Mouse (Mus musculus) inflammation-experienced regulatory T-cells, adult 6 months (primary cell): ENCODE results near the gene Gm10198. TPM values are rescaled to one million over a fixed set of nuclear protein-coding genes. Genes with fewer than 3 reads are reported as not detected.

Source experiments
- ATAC-seq: one replicate; pipeline ENCODE4 v1.8.0; 2017
- polyA plus RNA-seq, 3 experiments: library from polyadenylated mRNA; unstranded; fragments of 100-300 nt; shearing (Covaris generic); gene quantifications; one replicate each; pipeline ENCODE4 v1.2.1; 2017

Gene Gm10198
- not detected for polyA plus RNA-seq

DNA sequence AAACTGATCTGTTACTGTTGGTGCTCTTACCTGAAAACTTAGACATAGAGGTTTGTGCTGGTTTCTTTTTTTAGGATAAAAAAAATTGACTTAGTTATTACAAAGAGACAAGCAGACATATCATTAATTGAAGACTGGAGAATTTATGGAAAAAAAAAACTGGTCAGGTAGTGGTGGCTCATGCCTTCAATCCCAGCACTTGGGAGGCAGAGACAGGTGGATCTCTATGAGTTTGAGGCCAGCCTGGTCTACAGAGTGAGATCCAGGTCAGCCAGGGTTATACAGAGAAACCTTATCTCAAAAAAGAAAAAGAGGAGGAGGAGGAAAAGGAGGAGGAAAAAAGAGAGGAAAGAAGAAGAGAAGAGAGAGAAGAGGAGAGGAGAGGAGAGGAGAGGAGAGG, at the start of gene Gm10198:
Gm10198 (plus strand) TSS at position 301 of the 400 bp plus-strand sequence.
- no peak for ATAC-seq

DNA sequence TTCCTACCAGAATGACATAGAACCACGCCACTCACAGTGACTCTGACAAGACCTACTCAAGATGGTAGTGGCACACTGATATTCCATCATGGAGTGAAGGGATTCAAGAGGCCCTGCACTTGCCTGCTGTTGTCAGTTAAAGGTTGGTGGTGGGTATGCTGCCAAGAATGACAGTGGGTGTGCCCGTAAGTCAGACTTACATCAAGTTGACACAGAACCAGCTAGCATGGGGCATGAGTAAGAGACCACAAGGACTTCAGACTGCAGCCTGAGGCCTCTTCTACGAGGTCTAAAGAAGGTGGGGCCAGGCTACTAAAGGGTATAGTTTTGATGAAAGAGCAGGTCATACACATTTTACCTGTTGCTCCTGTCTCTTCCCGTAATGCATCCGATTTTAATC, 47.3 kb upstream of the Gm10198 start:
- no peak for ATAC-seq

DNA sequence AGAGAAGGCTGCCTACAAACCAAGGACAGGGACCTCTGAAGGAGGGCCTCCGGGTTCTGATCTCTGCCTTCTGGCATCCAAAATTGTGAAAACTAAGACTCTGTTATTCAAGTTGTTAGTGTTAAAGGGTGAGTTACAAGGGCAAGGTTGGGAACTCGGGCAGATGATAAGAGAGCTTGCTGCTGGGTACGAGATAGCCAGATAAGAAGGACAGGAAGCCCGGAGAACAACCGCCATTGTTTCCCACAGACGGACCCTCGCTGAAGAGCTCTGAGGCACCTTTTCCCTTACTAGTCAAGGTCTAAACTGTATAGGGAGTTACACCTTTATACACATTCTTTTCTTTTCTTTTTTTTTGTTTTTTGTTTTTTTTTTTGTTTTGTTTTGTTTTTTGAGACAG, 39.8 kb upstream of the Gm10198 start:
- no peak for ATAC-seq

DNA sequence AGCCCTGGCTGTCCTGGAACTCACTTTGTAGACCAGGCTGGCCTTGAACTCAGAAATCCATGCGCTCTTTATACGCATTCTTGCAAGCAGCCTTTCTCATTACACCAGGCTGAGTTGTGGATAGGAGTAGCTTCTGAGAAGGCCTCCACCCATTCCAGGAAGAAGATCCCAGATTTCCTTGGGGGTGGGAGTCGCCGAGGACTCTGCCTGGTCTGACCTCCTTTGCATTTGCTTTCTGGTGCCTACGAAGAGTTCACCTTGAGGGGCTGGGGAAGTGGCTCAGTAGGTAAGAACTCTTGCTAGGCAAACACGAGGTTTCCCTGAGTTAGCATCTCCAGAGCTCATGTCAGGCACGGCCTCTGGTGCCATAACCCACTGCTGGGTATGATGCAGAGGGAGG, 39.4 kb upstream of the Gm10198 start:
- ATAC-seq = no peak

DNA sequence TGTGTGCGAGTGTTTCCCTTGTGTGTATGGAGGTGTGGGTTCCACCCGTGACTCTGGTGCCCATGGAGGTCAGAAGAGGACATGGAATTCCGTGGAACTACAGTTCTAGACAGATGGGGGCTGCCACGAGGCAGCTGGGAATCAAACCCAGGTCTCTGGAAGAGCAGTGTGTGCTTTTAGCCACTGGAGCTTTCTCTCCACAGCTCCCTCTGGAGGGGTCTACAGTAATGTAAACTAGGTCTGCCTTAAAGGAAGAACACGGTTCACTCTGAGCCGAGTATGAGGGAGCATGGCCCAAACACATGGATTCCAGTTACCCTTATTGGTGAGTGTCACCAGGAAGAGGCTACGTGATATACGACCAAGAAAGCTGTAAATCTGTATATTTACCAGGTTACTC, 38.6 kb upstream of the Gm10198 start:
- no peak for ATAC-seq

DNA sequence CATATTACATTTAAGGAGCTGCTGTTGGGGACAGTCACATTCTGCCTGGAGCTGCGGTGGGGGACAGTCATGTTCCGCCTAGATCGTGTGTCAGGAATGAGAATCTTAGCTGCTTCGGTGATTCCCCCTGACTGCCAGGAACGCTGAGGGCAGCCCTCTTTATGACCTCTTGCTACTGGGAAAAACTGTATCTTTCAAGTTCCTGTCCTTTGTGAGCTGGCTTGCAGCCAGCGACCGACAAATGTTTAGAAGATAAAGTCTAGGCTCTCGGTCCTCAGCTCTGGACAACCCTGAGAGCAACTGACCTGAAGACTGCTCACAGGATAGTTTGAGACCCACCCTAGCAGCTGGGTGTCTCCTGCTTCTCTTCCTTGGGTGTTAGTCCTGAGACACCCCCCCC, 37.3 kb upstream of the Gm10198 start:
- ATAC-seq = no peak

DNA sequence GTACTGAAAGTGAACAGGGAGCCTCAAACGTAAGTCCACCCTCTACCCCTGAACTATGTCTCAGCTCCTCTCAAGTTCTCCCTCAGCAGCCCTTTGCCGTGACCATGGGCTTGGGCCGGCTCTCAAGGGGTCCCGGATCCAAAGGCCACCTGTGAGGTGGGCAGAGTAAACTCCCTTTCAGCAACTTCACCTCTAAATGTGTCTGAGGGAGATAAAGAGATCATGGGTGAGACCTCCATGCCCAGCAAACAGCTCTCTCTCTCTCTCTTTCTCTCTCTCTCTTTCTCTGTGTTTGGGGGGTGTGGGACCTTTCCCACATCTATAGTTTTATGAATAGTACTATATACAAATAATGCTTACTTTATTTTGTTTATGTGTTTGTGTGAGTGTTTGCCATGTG, 36.2 kb upstream of the Gm10198 start:
- no peak for ATAC-seq

DNA sequence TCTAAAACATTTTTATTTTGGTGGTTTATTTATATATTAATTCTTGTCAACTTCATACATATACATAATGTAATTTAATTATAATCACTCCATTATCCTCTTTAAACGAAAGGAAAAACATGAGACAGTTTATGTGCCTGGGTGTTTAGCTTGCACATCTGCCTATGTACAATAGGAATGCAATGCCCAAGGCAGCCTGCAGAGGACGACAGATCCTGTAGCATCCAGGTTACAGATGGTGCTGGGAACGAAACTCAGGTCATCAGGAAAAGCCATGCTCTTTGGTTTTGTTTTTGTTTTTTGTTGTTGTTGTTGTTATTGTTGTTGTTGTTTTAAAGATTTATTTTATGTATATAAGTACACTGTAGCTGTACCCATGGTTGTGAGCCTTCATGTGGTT, 32.4 kb upstream of the Gm10198 start:
- no peak for ATAC-seq

DNA sequence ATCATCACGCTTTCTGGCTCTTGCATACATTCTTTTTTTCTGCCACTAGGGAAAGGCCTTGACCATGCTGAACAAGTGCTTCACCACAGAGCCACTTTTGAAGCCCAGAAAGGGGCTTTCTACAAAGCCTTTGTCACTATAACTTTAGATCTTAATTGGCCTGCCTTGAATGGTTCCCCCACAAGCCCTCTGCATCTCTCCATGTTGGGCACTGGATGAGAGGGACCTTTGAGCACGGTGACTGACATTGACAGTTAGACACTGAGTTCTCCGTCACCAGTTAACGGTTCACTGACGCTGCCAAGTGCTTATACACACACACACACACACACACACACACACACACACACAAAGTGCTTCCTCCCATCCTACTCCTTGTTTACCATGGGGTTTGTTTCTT, 30.0 kb upstream of the Gm10198 start:
- no peak for ATAC-seq

DNA sequence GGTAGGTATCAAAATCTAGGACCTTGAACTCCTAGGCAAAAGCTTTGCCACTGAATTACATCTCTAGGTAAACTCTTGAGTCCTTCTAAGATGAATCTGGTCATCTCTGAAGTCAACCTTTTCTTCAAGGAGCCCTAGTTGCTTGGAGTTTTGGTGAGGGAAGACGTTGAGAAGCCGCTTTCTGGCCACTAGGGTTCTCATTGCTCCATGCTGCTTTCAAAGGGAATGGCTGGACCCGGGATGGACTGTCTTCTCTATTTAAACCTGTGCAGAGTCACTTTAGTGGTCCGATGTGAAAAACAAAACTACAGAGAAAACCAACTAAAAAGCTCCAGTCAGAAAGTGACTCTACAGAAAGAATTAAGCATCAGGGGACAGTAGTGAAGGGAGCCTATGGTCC, 18.4 kb upstream of the Gm10198 start:
- ATAC-seq = no peak

DNA sequence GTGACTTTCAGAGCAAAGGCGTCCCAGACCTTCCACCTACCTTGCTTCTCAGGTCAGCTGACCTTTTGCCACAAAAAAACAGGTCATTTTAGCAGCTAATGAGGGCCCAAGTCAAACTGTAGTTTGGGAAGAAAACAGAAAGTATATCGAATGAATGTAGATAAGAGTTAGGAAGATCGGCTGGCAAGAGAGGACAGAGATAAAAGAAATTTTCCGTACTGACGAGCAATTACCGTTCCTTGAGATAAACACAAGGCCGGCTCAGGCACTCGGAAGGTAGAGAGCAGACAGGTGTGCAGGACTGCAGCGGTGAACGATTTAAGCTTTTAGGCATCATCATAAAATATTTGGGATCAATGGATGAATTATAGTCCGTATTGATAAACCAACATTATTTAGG, 15.4 kb upstream of the Gm10198 start:
- ATAC-seq = no peak

DNA sequence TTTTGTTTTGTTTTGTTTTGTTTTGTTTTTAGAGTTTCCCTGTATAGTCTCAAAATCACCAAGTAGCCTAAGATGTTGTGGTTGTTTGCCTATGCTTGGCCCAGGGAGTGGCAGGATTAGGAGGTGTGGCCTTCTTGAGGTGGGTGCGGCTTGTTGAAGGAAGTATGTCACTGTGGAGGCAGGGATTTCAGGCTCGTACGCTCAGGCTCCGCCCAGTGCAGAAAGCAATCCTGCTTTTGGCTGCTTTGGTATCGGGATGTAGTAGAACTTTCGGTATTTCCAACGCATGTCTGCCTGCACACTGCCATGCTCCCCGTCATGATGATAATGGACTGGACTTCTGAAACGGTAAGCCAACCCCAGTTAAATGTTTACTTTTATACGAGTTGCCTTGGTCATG, 12.5 kb upstream of the Gm10198 start:
- ATAC-seq = no peak

DNA sequence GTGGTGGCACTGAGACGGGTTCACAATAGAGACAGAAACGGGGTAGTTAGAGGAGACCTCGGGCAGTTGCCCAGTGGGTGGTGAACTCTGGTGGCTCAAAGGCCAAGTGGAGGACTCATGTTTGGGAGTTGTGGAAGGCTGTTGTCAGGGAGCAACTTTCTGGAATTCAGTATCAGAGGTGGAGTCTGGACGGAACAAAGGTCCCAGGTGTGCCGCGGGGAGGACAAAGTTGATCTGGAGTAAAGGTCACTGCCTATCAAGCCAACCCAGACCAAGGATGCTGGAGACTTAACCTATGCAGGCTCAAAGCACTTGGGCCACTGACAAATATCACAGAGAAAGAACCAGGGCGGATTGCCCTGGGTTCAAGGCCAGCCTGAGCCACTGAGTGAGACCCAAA, 5.5 kb downstream of the Gm10198 start:
- ATAC-seq = no peak

DNA sequence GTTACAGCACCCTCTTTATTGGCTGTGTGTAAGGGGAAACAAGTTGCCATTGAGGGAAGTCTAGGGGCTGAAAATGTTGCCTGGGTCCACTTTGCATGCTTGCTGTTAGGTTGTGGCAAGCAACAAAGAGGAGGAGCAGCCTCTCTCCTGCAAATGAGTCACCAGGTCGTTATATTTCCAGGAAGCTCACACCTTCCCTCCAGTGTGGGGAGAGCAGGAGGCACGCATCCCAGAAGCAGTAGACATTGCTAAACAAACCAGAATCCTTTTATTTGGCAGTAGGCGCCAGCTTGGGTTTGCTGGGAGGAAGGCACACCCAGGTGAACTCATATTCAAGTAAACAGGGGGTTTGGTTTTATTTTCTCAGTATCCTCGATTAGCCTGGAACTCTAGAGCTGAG, 8.8 kb downstream of the Gm10198 start:
- no peak for ATAC-seq

DNA sequence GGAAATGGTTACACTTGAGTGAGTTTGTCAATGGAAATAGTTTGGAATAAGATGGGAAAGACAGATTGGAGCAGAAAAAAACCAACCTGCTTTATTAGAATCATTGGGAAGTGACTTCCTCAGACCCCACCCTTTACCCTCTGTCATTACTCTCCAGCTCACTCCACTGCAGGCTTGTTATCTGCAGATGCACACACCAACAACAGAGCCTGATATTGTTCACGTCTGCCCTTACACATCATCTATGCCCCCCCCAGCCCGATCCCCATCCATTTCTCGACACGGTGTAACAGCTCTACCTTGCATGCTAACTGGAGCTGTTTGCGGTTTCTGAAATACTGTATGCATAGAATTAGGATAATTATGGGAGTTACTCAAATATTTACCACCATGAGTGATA, 12.2 kb downstream of the Gm10198 start:
- ATAC-seq = no peak

DNA sequence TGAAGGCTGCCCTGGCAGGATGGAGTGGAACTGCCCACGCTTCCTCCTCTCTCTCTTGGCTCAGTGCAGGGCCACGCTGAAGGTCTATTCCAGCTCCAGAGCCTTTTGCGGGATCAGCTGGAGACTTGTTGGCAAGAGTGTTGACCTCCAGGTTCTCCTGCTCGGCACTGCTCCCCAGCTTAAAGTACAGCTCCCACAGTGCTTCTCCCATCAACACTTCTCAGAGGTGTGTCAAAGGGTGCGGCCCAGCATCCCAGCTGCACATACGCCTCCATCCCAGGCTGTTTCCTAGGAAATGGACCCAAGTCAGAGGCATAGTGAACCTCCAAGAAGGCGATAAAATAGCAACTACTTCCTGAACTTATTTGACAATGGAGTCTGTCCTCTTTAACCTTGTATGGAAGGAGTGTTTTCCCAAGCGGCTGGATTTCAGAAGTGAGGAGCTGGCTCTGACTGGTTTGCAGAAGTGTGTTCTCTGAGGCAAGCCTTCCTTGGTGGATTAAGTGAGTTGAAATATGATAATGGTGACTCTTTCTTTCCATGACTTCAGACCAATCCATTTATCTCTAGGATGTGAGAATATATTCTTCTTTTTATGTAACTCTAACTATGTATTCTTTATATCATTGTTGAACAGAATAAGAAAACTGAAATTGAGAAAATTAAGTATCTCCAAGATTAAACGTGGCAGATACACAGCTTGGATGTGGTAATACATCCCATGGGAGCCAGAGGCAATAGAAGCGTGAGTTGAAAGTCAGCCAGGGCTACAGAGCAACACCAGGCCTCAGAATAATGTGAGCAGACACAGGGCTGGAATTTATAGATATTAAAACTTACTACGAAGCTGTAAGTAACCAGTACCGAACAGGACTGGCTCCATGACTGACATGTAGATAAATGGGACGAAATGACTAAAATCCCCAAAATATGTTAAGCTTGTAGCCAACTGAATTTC, 23.9 kb downstream of the Gm10198 start:
- ATAC-seq = no peak

DNA sequence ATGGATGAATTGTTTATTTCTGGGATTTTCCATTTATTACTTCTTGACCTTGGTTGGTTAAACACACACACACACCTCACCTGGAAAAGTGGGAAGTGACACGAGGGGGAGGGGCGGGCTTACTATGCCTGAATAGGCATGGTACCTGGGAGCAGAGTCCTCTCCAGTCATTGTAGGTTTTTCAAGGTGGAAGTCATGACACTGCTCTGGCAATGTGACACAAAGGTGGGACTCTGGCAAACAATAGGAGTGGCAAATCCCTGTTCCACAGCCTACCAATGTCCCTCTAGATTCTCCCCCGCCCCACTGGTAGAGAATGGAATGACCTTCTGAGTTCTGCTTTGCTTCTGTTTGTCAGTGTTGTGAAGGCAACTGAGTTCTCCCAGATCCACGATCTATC, 27.8 kb downstream of the Gm10198 start:
- ATAC-seq = no peak

DNA sequence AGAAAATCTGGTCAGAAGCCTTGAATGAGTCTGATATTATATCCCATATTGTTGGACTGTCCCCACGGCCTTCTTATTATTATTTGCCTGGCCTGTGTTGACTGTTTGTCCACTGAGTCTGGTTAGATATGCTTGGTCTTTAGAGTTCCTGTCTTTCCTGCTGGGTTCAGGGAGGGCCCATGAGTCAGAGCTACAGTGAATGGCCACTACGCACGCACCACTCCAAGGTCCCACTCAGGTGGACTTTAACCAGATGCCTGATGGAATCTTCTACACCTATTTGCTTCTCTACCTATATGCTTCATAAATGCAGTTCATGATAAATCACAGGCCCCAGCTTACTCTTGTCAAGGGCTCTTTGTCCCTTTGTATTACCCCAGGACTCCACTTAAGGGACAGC, 29.8 kb downstream of the Gm10198 start:
- no peak for ATAC-seq

DNA sequence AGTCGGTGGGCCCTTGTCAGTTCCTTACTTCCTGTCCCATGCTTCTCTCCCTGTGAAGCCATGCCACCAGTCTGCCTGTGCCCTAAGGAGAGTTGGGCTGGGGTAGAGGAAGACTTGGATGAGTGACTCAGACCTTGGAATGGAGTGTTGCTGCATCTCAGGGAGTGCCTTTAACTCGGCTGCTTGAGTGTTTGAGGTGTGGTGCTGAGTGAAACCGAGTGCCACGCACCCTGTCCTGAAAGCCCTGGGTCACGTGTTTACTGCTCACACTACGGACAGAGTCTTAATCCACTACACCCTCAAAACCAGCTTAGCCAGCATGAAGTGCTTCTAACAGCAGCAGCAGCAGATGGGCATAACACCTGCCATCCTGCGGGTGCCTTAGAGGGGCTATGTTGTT, 30.5 kb downstream of the Gm10198 start:
- no peak for ATAC-seq

DNA sequence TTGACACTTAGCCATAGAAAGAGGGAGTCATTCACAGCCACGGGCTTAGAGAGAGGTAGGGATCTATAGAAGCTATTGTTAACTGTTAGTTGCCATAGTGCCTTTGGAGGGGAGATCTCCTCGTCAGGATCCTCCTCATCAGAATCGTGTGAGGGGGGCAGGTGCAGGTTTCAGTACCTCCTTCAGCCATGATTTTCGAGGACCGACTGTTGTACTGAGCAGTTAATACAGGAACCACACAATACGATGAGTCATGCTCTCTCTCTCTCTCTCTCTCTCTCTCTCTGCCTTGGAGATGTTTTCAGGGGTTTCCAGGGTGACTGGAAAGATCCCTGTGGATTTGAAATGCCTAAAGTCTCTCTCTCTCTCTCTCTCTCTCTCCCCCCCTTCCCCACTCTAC, 31.5 kb downstream of the Gm10198 start:
- no peak for ATAC-seq

DNA sequence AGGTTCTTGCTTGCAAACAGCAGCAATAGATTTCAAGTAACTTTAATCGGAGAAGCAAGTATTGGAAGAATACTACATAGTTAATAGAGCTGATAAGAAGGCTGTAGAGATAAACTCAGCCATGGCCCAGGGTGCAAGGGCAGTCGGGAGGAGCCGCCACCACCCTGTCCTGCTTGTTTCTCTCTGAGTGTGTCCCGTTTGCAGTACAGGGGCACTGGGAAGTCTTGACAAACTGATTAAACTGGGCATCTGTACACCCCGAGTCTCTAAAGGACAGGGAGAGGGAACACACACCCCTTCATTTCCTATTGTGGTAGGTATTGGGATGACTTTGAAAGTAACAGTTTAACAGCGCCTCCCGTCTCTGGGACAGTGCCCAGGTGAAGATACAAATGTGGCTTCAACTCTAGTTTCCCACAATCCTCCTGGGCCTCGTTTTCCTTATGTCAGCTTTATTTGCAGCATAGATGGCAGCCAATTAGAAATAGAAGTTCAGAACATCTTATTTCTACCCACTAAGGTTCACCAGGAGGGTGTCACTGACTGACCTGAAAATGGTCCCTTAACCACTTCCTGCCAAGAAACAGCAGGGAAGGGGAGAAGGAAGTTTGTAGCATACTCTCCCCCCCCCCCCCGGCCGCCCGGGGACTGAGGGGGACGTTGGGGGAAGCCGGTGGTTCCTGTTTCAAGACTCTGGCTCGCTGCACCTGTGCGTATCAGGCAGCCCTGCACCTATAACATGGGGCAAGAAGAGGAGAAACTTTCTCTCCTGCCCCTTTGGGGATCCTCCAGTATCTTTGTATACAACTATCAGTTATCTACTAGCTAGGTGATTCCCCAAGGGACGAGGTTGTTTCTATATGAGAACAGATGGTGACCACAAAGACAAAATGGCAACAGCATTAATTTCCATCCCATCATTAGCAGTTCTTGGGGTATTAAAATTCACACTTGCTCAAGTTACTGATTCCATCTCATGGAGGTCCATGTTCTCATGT, 41.9 kb downstream of the Gm10198 start:
- ATAC-seq = peak; percentile 50

DNA sequence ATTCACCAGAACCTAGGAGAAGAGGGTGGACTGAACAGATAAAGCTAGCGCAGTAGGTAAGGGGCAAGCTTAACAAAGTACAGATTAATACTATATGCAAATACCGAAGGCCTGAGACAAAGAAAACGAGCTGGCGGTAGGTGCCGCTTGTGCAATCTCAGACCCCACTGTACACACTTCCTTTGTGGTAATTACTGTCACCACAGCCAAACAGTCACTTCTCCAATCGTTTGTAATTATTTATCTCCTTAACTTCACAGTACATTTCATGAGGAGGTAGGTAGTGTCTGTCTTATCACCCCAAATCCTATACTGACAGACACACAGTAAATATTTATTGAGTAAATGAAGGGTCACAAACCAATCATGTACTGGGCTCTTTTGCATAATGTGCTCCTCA, 47.7 kb downstream of the Gm10198 start:
- no peak for ATAC-seq
